Mouse (Mus musculus): ENCODE measurements around the gene Hoxb2. TPM values are rescaled to one million over a fixed set of nuclear protein-coding genes. Genes with fewer than 3 reads are reported as not detected.

Hoxb2 gene
- not detected for polyA plus RNA-seq (2017; shearing (Covaris generic))

DNA sequence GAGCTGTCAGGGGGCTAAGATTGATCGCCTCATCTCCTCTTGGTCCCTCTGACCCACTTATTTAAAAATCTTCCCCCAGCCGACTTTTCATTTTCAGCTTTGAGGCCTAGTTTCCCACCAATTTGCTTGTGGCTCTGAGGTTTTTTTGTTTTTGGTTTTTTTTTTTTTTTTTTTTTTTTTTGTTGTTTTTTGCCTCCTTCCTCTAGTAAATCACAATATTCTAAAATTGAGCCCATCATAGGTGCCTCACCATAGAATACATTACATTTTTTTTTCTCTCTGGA, at the start of gene Hoxb2:
Gene Hoxb2 (plus strand): TSS at position 185 of the 284 bp plus-strand sequence.

DNA sequence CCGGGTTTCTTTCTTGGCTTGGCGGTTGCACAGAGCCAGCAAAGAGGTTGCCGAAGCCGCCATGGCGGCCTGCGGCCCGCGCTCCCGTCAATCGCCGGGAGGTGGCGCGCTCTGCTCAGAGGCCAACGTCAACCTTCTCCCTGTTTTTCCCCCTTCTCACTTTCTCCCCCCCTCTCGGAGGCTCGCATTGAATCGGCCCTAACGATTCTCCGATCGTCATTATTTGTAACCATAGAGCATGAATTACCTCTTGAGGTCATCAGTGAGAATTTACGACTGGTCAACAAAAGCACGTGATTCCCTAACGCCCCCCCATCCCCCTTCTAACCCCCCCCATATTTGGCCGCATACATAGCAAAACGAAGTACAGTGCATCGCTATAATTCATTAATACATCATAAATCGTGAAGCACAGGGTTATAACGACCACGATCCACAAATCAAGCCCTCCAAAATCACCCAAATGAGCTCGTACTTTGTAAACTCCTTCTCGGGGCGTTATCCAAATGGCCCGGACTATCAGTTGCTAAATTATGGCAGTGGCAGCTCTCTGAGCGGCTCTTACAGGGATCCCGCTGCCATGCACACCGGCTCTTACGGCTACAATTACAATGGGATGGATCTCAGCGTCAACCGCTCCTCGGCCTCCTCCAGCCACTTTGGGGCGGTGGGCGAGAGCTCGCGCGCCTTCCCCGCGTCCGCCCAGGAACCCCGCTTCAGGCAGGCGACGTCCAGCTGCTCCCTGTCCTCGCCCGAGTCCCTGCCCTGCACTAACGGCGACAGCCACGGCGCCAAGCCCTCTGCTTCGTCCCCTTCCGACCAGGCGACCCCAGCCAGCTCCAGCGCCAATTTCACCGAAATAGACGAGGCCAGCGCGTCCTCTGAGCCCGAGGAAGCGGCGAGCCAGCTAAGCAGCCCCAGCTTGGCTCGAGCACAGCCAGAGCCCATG, 46.9 kb upstream of the Hoxb2 start, which contains the start of gene Hoxb5:
Gene Hoxb5 (plus strand): TSS at position 186 of the 949 bp plus-strand sequence.

DNA sequence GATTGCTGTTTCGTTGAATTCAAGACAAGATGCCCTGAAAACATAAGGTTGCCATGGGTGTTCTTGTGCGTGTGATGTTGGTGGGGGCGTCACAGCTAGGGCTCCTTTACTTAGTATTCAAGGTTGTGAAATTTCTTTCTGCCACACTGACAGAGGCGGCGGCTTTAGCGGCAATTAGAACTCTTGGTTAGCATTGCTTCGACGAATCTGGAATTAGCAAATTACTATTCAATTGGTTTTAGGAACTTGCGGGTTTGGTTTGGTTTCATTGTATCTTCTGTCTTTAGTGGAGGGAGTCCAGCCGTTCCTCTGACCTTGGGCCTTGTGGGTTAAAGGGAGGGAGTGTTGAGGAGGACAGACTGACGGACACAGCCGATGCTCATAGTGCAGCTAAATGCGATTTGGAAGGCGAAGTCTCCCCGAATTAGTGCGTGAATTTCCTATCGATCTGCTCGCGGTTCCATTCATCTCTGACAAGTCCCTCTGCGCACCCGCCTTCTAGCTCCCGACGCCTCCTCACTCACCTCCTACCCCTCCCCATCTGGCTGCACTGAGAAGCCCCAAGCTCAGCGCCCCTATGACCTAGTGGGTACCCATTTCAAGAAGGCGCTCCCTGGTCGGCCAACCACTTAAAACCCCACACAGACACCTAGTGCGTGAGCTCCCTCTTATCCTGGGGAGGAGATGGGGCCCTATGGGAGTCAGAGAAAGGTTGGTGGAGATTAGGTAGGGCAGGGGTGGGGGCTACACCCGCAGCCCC, 32.5 kb upstream of the Hoxb2 start, which contains the start of gene Hoxb4:
Gene Hoxb4 (plus strand): TSS at position 660 of the 760 bp plus-strand sequence.

DNA sequence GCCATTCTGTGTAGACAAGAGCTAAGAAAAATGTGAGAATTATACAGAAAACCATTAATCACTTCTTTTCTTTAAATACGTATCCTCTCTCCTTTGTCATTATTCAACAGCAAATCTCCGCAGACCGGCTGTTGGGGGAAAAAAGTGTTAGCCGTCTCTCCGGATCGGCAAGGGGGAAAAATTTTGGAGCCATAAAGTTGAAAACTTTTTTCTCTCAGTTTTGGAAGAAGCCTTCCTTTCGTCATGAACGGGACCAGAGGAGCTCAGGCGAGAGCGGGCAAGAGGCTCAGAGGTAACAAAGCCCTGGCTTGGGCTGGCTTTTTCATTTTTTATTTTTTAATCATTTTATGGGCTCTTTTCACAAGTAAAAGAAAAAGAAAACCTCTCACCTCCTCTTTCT, 27.2 kb upstream of the Hoxb2 start, which contains the start of gene Hoxb3:
Gene Hoxb3 (plus strand): TSS at position 173 of the 400 bp plus-strand sequence.

DNA sequence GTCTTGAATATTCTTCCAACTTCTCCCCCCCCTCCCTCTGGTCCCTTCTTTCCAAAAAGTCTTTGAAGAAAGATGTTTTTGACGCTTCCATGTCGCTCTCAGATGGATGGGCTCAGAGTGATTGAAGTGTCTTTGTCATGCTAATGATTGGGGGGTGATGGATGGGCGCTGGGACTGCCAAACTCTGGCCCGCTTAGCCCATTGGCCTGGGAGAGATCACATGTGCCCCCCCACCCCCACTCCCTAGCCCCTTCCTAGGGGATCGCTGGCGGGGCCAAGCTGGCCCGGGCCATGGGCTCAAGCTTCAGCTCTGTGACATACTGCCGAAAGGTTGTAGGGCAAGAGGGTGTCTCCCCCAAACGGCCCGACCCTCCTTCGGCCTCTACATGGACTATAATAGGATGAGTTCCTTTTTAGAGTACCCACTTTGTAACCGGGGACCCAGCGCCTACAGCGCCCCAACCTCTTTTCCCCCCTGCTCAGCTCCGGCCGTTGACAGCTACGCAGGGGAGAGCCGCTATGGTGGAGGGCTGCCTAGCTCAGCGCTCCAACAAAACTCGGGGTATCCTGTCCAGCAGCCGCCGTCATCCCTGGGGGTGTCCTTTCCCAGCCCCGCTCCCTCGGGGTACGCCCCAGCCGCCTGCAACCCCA, 15.2 kb downstream of the Hoxb2 start, which contains the start of gene Hoxb1:
Gene Hoxb1 (plus strand): TSS at position 312 of the 651 bp plus-strand sequence.

Other genes starting within 250 kb of the Hoxb2 start
- not detected for gene Calcoco2, start 238.6 kb upstream of the Hoxb2 start, polyA plus RNA-seq (2017; shearing (Covaris generic))
- not detected for gene Ttll6, start 216.7 kb upstream of the Hoxb2 start, polyA plus RNA-seq (2017; shearing (Covaris generic))
- not detected for gene Hoxb13, start 156.2 kb upstream of the Hoxb2 start, polyA plus RNA-seq (2017; shearing (Covaris generic))
- gene Hoxb9, start 79.1 kb upstream of the Hoxb2 start, polyA plus RNA-seq (2017; shearing (Covaris generic)): not detected
- not detected for gene Hoxb8, start 68.6 kb upstream of the Hoxb2 start, polyA plus RNA-seq (2017; shearing (Covaris generic))
- not detected for gene Hoxb7, start 63.9 kb upstream of the Hoxb2 start, polyA plus RNA-seq (2017; shearing (Covaris generic))
- gene Hoxb6, start 58.0 kb upstream of the Hoxb2 start, polyA plus RNA-seq (2017; shearing (Covaris generic)): not detected
- not detected for gene Hoxb5, start 47.2 kb upstream of the Hoxb2 start, polyA plus RNA-seq (2017; shearing (Covaris generic))
- 0.63 TPM for gene Hoxb4, start 32.3 kb upstream of the Hoxb2 start, polyA plus RNA-seq (2017; shearing (Covaris generic))
- not detected for gene Hoxb3, start 27.2 kb upstream of the Hoxb2 start, polyA plus RNA-seq (2017; shearing (Covaris generic))
- not detected for gene Hoxb1, start 15.2 kb downstream of the Hoxb2 start, polyA plus RNA-seq (2017; shearing (Covaris generic))
- gene Skap1, start 114.1 kb downstream of the Hoxb2 start, polyA plus RNA-seq (2017; shearing (Covaris generic)): 865 TPM